Mouse (Mus musculus) gastrocnemius, adult 8-10 months (tissue): ENCODE results near the gene Prkn. TPM values are rescaled to one million over a fixed set of nuclear protein-coding genes. Genes with fewer than 3 reads are reported as not detected.

ENCODE experiments used
- DNase-seq, 2 experiments: peaks; one replicate each; pipeline ENCODE4 v3.0.0; 2022; ENCODE audit warnings: low spot score in 2 of 2
- total RNA-seq, 4 experiments: library from RNA; stranded (reverse); gene quantifications; 2 replicates each; pipeline ENCODE4 v1.2.4; 2022

The Prkn gene
- total RNA-seq, 4 experiments from 2014 or later: 21.6 to 26.5 (median 23.0) TPM

- no peak for DNase-seq
These were observed 430.0 kb downstream of the Prkn start for GRCm38 (mm10) chr17:11270179-11270578.

GRCm38 (mm10) chr17:11271876-11272275 lies 431.7 kb downstream of the Prkn start:
- DNase-seq: no peak

GRCm38 (mm10) chr17:11284246-11284645 lies 444.1 kb downstream of the Prkn start:
- no peak for DNase-seq

GRCm38 (mm10) chr17:11290183-11290582 lies 450.0 kb downstream of the Prkn start:
- no peak for DNase-seq

- DNase-seq: no peak
These were observed 462.9 kb downstream of the Prkn start for GRCm38 (mm10) chr17:11303116-11303515.

GRCm38 (mm10) chr17:11309843-11310242 lies 469.7 kb downstream of the Prkn start:
- DNase-seq: no peak

GRCm38 (mm10) chr17:11314163-11314562 lies 474.0 kb downstream of the Prkn start:
- DNase-seq: no peak

- no peak for DNase-seq
These were observed 475.5 kb downstream of the Prkn start for GRCm38 (mm10) chr17:11315675-11316074.

- no peak for DNase-seq
These were observed 478.8 kb downstream of the Prkn start for GRCm38 (mm10) chr17:11318946-11319345.

- no peak for DNase-seq
These were observed 479.6 kb downstream of the Prkn start for GRCm38 (mm10) chr17:11319666-11320360.

GRCm38 (mm10) chr17:11332081-11332480 lies 491.9 kb downstream of the Prkn start:
- no peak for DNase-seq

GRCm38 (mm10) chr17:11333741-11334140 lies 493.6 kb downstream of the Prkn start:
- DNase-seq: no peak

GRCm38 (mm10) chr17:11336156-11336555 lies 496.0 kb downstream of the Prkn start:
- DNase-seq: no peak

GRCm38 (mm10) chr17:11340368-11340767 lies 500.2 kb downstream of the Prkn start:
- DNase-seq: no peak

- no peak for DNase-seq
These were observed 506.1 kb downstream of the Prkn start for GRCm38 (mm10) chr17:11346310-11346709.

- DNase-seq: no peak
These were observed 512.8 kb downstream of the Prkn start for GRCm38 (mm10) chr17:11352778-11353552.

GRCm38 (mm10) chr17:11353553-11353945 lies 513.4 kb downstream of the Prkn start:
- no peak for DNase-seq

GRCm38 (mm10) chr17:11354348-11354747 lies 514.2 kb downstream of the Prkn start:
- DNase-seq: no peak

- no peak for DNase-seq
These were observed 535.3 kb downstream of the Prkn start for GRCm38 (mm10) chr17:11375461-11375860.

GRCm38 (mm10) chr17:11383364-11383962 lies 543.3 kb downstream of the Prkn start:
- DNase-seq: no peak

- DNase-seq: no peak
These were observed 545.1 kb downstream of the Prkn start for GRCm38 (mm10) chr17:11385246-11385645.

- no peak for DNase-seq
These were observed 552.6 kb downstream of the Prkn start for GRCm38 (mm10) chr17:11392622-11393294.
